1 mouse cellular context compared by ENCODE assay signal in the genomic region with DNA sequence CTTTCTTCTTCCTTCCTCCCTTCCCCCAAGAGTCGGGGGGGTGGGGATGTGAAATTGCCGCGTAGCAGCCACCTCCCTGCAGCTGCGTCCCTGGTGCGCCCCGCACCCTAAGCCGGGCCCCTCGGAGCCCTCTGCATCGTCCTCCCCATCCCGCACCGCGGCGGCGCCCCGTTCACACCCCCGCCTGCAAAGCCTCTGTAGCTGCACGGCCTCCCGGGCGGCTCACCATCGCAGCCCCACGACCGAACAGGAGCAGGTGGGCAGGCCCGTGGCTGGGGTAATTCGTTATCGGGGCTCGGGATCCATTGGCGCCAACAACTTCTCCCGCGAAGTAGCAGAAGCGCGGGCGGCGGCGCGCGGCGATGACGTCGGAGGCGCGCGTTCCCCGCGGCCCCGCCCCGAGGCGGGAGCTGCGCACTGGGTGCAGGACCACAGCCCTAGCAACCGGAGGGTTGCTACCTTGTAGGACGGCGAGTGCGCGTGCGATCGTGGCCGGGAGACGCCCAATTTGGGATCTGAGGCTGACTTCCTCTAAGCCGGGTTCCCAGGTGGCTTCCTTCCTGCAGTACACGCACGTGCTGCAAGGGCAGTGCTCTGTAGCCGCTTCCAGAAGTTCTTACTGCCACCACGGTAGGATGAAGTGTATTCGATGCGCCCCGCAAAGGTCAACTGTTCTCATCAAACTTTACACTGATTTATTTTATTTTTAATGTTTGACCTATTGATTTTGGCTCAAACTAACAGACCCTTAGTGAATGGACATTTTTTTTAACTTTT.
TF ChIP-seq lines count a peak whose summit lies in the region.

A gene (minus strand): TSS at position 373 of the 777 bp plus-strand sequence.

TF ChIP-seq in myocyte, 11 proteins besides CTCF, POLR2A, EP300 and RAD21 (continued from another document):
- no peak for TF ChIP-seq TCF3 (IDR thresholded peaks at IDR 0.05; ENCODE audit: insufficient read length, low read depth)
